Mouse (Mus musculus) right cerebral cortex, adult 18-20 months (tissue): ENCODE results near the gene Prl7b1.

Experiments
- DNase-seq: peaks from one replicate; pipeline ENCODE4 v3.0.0; 2022; ENCODE audit warnings: mixed read lengths

Gene Prl7b1

GRCm38 (mm10) chr13:27610482-27610881 is at the start of gene Prl7b1:
Prl7b1 (minus strand) TSS chr13:27610582.
- DNase-seq, result no peak

- no peak for DNase-seq
Observed at GRCm38 (mm10) chr13:27642393-27642792, 32.0 kb upstream of the Prl7b1 start, which contains the start of gene Prl7a1. Prl7a1 (minus strand) TSS chr13:27642493.

DNA sequence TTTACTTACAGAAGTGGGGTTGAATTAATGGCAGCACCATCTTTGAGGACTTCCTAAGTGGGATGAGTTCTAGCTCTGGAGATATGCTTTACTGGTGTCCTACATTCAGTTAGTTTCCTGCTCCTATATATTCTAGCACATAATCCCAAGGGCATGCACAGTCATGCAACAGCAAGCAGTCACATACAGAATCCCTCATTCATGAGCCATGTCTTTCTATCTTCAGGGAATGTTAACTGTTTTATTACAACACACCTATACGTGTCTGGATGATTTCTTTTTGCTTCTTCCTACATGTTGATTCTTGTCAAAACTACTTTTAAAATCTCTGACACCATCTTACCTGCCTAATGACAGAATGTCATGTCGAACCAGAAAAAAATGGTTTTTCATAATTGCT is 28.3 kb downstream of the Prl7b1 start, which contains the start of gene Prl8a1:
Gene Prl8a1 (minus strand): TSS at position 101 of the 400 bp plus-strand sequence.
- no peak for DNase-seq

- DNase-seq, result no peak
Observed at GRCm38 (mm10) chr13:27564506-27564905, 45.9 kb downstream of the Prl7b1 start, which contains the start of gene Prl8a9. Prl8a9 (minus strand) TSS chr13:27564606.

DNA sequence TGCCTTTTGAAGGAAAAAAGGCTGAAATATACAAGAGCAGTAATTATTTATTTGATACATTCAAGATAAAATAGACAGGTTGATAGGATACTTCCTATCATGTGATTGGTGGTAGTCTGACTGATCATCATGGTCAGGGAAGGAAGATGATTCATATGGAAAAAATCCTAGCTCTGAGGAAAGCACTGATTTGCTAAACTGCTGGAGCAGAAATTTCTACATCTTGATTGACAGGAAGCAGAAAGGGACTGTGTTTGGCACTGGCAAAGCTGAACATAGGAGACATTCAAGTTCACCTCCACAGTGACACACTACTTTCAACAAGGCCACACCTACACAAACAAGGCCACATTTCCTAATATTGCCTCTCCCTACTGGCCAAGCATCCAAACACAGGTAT is 57.0 kb downstream of the Prl7b1 start:
- no peak for DNase-seq
